Mouse (Mus musculus) heart, postnatal 0 days (tissue): Measurements from ENCODE around the gene Itgb1.

Source experiments
- CTCF ChIP-seq: IDR thresholded peaks from 2 replicates; pipeline ENCODE4 v1.5.1; 2016; ENCODE audit warnings: antibody characterized with exemption, control low read depth, low read depth
- EP300 ChIP-seq: IDR thresholded peaks from 2 replicates; pipeline ENCODE4 v1.6.1; 2016; ENCODE audit warnings: antibody characterized with exemption, low read depth

GRCm38 (mm10) chr8:128675848-128676629 is 9.4 kb upstream of the Itgb1 start:
- TF ChIP-seq CTCF (no peak), EP300 (no peak)
